Mouse (Mus musculus): ENCODE data around the gene Sdc1. TPM values are rescaled to one million over a fixed set of nuclear protein-coding genes. Genes with fewer than 3 reads are reported as not detected.

The Sdc1 gene
- polyA plus RNA-seq, 1 experiment from 2014 or later: 112 TPM

DNA sequence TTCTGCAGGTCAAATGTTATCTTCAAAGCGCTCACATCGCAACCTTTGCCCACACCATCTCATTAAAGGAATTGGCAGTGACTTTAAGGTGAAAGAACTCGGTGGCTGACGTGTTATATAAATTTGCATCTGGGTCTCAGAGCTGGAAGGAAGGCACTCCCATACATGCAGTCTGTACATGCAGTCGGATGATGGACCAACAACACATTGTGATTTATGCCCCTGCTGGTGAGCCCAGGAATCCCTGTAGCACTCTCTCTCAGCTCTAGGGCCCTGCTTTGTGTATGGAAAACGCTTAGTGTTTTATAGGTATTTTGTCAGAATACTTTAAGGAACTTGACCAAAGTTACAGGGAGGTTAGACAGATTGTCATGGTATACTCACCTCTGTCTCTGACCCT is 10.6 kb upstream of the Sdc1 start:
- H3K27ac ChIP-seq (ENCODE audit: low read length): no peak overlapping the region
- no peak for ATAC-seq (ENCODE audit: insufficient number of reproducible peaks, insufficient read depth, low FRiP score, low read depth)
- no peaks in the 10 kb centered on the region for H3K27me3 ChIP-seq (ENCODE audit: control insufficient read depth, insufficient read depth, low read length)
- no peaks in the 10 kb centered on the region for H3K9me3 ChIP-seq (ENCODE audit: control insufficient read depth, low read depth, low read length)
- no peaks in the 10 kb centered on the region for H3K4me1 ChIP-seq (ENCODE audit: control insufficient read depth, insufficient read depth, low read length)
- H3K36me3 ChIP-seq (ENCODE audit: control insufficient read depth, insufficient read depth, low read length): no peaks in the 10 kb centered on the region
- no peak overlapping the region for H3K4me2 ChIP-seq (replicated peaks; ENCODE audit: low read depth, low read length)
- H3K4me3 ChIP-seq (ENCODE audit: low read depth, low read length): no peak overlapping the region
- WGBS: 70% methylated on average over 6 of the region's 6 CpGs
- no peak overlapping the region for H3K9ac ChIP-seq (replicated peaks; ENCODE audit: low read depth, low read length)

DNA sequence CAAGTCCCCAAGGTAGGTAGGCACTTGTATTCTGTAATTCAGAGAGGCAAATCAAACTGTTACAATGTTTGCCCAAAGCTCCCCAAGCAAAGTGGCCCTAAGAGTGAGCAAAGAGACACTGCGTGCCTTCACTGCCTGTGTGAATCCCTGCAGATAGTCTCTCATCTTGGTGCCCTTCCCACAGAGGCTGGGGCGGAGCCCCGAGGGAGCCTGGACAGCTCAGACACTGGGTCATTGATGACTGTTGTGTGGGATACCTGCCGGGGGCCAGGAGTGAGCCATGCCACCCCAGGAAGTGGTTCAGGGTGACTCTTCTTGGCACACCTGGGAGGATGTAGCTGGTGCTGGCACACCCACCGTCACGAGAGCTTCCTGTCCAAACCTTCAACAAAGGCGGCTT is 10.1 kb upstream of the Sdc1 start:
- no peak for ATAC-seq (ENCODE audit: insufficient number of reproducible peaks, insufficient read depth, low FRiP score, low read depth)
- Histone ChIP-seq H3K4me2 (replicated peaks; ENCODE audit: low read depth, low read length) (no peak overlapping the region), H3K9me3 (ENCODE audit: control insufficient read depth, low read depth, low read length) (no peaks in the 10 kb centered on the region), H3K9ac (replicated peaks; ENCODE audit: low read depth, low read length) (no peak overlapping the region), H3K4me3 (ENCODE audit: low read depth, low read length) (no peak overlapping the region), H3K27me3 (ENCODE audit: control insufficient read depth, insufficient read depth, low read length) (no peaks in the 10 kb centered on the region), H3K4me1 (ENCODE audit: control insufficient read depth, insufficient read depth, low read length) (no peaks in the 10 kb centered on the region), H3K36me3 (ENCODE audit: control insufficient read depth, insufficient read depth, low read length) (no peaks in the 10 kb centered on the region), H3K27ac (ENCODE audit: low read length) (no peak overlapping the region)
- WGBS: 71% methylated on average over 7 of the region's 7 CpGs

DNA sequence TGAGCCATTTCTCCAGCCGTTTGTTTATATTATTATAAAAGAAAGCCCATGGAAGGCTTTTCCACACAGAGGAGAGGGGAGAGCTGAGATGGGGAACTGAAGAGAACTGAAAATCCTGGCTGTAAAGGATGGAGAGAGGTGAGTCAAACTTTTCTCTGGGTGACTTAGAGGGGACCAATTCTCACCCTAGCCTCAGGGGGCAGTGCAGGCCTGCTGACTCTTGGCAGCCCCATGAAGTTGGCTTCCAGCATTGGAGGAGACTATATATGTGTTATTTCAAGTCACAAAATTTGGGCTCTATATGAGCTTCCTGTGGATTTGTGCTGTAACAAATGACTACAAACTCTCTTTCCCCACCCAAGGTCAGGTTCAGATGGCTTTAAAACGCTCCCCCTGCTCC is 8.5 kb upstream of the Sdc1 start:
- Histone ChIP-seq H3K27me3 (ENCODE audit: control insufficient read depth, insufficient read depth, low read length) (no peaks in the 10 kb centered on the region), H3K4me1 (ENCODE audit: control insufficient read depth, insufficient read depth, low read length) (no peaks in the 10 kb centered on the region), H3K36me3 (ENCODE audit: control insufficient read depth, insufficient read depth, low read length) (no peaks in the 10 kb centered on the region), H3K4me2 (replicated peaks; ENCODE audit: low read depth, low read length) (no peak overlapping the region), H3K9me3 (ENCODE audit: control insufficient read depth, low read depth, low read length) (no peaks in the 10 kb centered on the region), H3K27ac (ENCODE audit: low read length) (no peak overlapping the region), H3K9ac (replicated peaks; ENCODE audit: low read depth, low read length) (no peak overlapping the region), H3K4me3 (ENCODE audit: low read depth, low read length) (no peak overlapping the region)
- ATAC-seq (ENCODE audit: insufficient number of reproducible peaks, insufficient read depth, low FRiP score, low read depth): no peak
- WGBS: 73% methylated on average over 2 of the region's 2 CpGs

DNA sequence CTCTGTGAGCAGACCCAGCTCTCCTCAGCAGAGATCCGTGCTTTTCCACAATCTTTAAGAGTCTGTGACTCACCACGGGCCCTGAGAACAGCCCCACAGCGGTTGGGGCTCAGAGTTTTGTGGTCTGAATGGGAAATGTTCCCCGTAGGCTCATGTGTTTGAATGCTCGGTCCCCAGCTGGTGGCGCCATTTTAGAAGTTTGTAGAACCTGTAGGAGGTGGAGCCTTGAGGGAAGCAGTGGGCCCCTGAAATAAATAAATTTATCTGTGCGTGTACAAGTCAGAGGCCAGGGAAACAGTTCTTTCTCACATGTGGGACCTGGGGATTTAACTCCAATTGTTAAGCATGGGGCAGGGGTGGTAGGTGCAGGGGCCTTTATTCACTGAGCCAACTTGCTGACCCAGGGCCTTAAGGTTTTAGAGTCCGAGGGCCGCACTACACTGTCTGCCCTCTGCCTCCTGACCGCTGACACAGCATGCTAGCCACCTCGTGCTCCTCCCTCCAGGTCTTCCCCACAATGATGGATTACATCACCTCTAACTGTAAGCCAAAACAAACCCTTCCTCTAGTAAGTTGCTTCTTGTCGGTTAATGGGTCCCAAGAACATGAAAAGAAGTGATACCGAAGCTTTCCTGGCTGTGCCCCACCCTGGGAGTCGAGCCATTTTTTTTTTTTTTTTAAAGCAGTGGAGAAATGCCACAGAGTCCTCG is 6.7 kb upstream of the Sdc1 start:
- Histone ChIP-seq H3K36me3 (ENCODE audit: control insufficient read depth, insufficient read depth, low read length) (no peaks in the 10 kb centered on the region), H3K27me3 (ENCODE audit: control insufficient read depth, insufficient read depth, low read length) (no peaks in the 10 kb centered on the region), H3K9ac (replicated peaks; ENCODE audit: low read depth, low read length) (no peak overlapping the region), H3K27ac (ENCODE audit: low read length) (no peak overlapping the region), H3K4me1 (ENCODE audit: control insufficient read depth, insufficient read depth, low read length) (no peaks in the 10 kb centered on the region), H3K9me3 (ENCODE audit: control insufficient read depth, low read depth, low read length) (no peaks in the 10 kb centered on the region), H3K4me3 (ENCODE audit: low read depth, low read length) (no peak overlapping the region), H3K4me2 (replicated peaks; ENCODE audit: low read depth, low read length) (no peak overlapping the region)
- 69% methylated on average over 15 of the region's 15 CpGs for WGBS
- ATAC-seq (ENCODE audit: insufficient number of reproducible peaks, insufficient read depth, low FRiP score, low read depth): no peak

DNA sequence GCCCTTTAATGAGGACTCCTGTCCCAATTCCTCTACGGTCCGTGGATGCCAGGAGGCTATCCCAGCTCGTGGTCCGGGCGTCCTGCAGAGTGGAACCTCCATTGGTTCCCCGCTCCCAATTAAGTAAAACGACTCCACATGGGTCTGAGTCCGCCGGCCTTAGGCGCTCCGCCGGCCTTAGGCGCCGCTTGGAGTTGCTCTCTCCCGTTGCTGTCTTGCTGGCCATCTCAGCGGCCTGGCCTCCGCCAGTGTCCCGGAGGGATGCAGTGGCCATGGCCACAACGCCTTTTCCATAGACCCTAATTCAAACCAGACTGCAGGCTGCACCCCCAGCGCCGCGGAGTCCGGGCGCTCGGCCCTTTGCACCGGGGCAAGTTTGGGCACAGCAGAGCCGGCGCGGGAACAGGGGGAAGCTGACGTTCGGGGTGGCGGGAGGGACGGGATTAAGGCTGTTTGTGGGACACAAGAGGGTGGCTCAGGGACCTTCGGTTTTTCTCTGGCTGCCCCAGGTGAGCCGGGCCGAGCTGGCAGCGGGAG is 789 bp downstream of the Sdc1 start:
- no peaks in the 10 kb centered on the region for H3K27me3 ChIP-seq (ENCODE audit: control insufficient read depth, insufficient read depth, low read length)
- under 1% methylated on average over 37 of the region's 37 CpGs for WGBS
- peak overlapping the region; percentile 93 for H3K27ac ChIP-seq (ENCODE audit: low read length)
- H3K9me3 ChIP-seq (ENCODE audit: control insufficient read depth, low read depth, low read length): no peaks in the 10 kb centered on the region
- H3K4me1 ChIP-seq (ENCODE audit: control insufficient read depth, insufficient read depth, low read length): peaks cover 15% of the 10 kb centered on the region
- peak overlapping the region; percentile 94 for H3K4me3 ChIP-seq (ENCODE audit: low read depth, low read length)
- H3K4me2 ChIP-seq (replicated peaks; ENCODE audit: low read depth, low read length): peak overlapping the region; percentile 93
- ATAC-seq (ENCODE audit: insufficient number of reproducible peaks, insufficient read depth, low FRiP score, low read depth): no peak; the same call in 1 of the 2 replicates
- no peaks in the 10 kb centered on the region for H3K36me3 ChIP-seq (ENCODE audit: control insufficient read depth, insufficient read depth, low read length)
- H3K9ac ChIP-seq (replicated peaks; ENCODE audit: low read depth, low read length): peak overlapping the region; percentile 85

DNA sequence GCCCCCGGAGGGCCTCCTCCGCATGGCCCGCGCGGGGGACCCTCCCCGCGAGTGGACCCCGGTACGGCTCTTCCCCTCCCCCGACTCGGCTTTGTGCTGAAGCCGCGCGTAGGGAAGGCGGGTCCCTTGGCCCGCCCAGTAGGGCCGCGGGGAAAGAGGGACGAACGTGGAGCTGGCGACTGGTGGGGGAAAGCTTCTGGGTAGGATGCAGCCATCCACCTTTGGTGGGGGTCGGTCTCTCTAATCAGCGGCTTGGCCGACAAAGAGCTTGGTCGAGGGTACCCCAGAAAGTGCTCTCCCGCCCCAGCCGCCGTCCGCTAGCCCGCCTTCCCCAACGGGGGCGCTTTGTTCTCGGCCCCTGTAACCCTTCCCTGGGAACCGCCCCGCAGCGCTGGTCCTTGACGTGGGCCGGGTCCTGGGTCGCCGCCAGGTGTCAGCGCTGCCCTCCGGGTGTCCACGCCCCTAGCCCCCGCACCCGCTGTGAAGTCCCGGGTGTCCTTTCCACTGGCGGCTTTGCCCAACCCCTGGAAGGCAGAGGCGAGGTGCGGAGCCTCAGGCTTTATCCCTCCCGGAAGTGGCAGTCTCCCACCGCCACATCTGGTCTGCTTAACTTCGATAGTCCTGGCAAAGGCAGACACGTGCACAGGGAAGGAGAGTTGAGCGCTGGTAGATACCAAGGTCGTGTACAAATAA is 1.5 kb downstream of the Sdc1 start:
- no peaks in the 10 kb centered on the region for H3K36me3 ChIP-seq (ENCODE audit: control insufficient read depth, insufficient read depth, low read length)
- H3K9me3 ChIP-seq (ENCODE audit: control insufficient read depth, low read depth, low read length): no peaks in the 10 kb centered on the region
- H3K4me1 ChIP-seq (ENCODE audit: control insufficient read depth, insufficient read depth, low read length): peaks cover 20% of the 10 kb centered on the region
- H3K9ac ChIP-seq (replicated peaks; ENCODE audit: low read depth, low read length): peak overlapping the region; percentile 85
- ATAC-seq (ENCODE audit: insufficient number of reproducible peaks, insufficient read depth, low FRiP score, low read depth): peak; percentile 59
- H3K4me2 ChIP-seq (replicated peaks; ENCODE audit: low read depth, low read length): peak overlapping the region; percentile 93
- peak overlapping the region; percentile 94 for H3K4me3 ChIP-seq (ENCODE audit: low read depth, low read length)
- WGBS: under 1% methylated on average over 54 of the region's 55 CpGs
- no peaks in the 10 kb centered on the region for H3K27me3 ChIP-seq (ENCODE audit: control insufficient read depth, insufficient read depth, low read length)
- H3K27ac ChIP-seq (ENCODE audit: low read length): peak overlapping the region; percentile 93

DNA sequence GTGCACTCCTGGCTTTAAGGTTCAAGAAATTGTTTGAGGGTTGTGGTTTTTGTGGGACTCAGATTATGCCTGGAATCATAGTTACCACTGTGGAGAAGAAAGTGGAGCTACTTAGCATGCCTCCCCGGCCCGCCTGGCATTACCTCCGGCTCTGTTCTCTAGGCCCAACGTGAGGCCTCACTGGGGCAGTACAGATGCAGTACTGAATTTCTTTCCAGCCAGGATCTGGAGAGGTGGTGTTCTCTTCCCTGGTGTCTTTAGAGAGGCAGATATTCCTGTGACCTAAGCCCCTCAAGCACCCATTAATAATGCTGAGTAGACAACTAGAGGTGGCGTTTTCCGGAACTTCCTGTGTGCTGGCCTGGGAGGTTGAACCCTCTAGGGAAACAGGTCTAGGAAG is 2.2 kb downstream of the Sdc1 start:
- H3K36me3 ChIP-seq (ENCODE audit: control insufficient read depth, insufficient read depth, low read length): no peaks in the 10 kb centered on the region
- H3K9ac ChIP-seq (replicated peaks; ENCODE audit: low read depth, low read length): peak overlapping the region; percentile 85
- no peak for ATAC-seq (ENCODE audit: insufficient number of reproducible peaks, insufficient read depth, low FRiP score, low read depth)
- peak overlapping the region; percentile 93 for H3K4me2 ChIP-seq (replicated peaks; ENCODE audit: low read depth, low read length)
- H3K4me1 ChIP-seq (ENCODE audit: control insufficient read depth, insufficient read depth, low read length): peaks cover 24% of the 10 kb centered on the region
- no peaks in the 10 kb centered on the region for H3K9me3 ChIP-seq (ENCODE audit: control insufficient read depth, low read depth, low read length)
- 17% methylated on average over 6 of the region's 6 CpGs for WGBS
- H3K27ac ChIP-seq (ENCODE audit: low read length): peak overlapping the region; percentile 93; the same call in 1 of the 2 replicates
- peak overlapping the region; percentile 94 for H3K4me3 ChIP-seq (ENCODE audit: low read depth, low read length)
- no peaks in the 10 kb centered on the region for H3K27me3 ChIP-seq (ENCODE audit: control insufficient read depth, insufficient read depth, low read length)

DNA sequence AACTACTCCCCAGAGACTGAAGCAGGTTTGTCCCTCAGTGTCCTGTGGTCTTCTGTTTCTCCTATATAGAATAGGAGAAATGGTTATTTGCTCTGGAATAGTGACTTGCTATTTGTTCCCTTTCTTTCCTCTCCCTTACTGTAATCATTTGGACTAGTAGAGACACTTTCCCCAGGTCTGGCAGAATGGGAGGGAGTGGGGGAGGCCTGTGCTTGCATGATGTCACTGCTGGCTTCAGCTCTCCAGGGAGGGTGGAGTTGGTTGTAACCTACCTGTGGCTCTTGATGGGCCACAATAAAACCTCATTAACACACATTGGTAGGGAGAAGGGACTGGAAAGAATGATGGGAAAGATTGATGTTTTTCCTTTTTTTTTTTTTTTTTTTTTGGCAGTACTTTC is 3.1 kb downstream of the Sdc1 start:
- Histone ChIP-seq H3K27me3 (ENCODE audit: control insufficient read depth, insufficient read depth, low read length) (no peaks in the 10 kb centered on the region), H3K9ac (replicated peaks; ENCODE audit: low read depth, low read length) (no peak overlapping the region), H3K4me3 (ENCODE audit: low read depth, low read length) (no peak overlapping the region), H3K4me2 (replicated peaks; ENCODE audit: low read depth, low read length) (peak overlapping the region; percentile 93), H3K27ac (ENCODE audit: low read length) (no peak overlapping the region), H3K9me3 (ENCODE audit: control insufficient read depth, low read depth, low read length) (no peaks in the 10 kb centered on the region), H3K4me1 (ENCODE audit: control insufficient read depth, insufficient read depth, low read length) (peaks cover 27% of the 10 kb centered on the region), H3K36me3 (ENCODE audit: control insufficient read depth, insufficient read depth, low read length) (no peaks in the 10 kb centered on the region)
- no peak for ATAC-seq (ENCODE audit: insufficient number of reproducible peaks, insufficient read depth, low FRiP score, low read depth)

Measured in stomach, embryonic 14.5 days (tissue).